Mouse (Mus musculus) kidney, postnatal 0 days (tissue): ENCODE measurements around the gene Cmtm6. TPM values are rescaled to one million over a fixed set of nuclear protein-coding genes. Genes with fewer than 3 reads are reported as not detected.

Experiments used
- ATAC-seq: fragments of 200-750 bp; cut with Nextera tagmentation; replicated peaks from 2 replicates; pipeline ENCODE4 v1.8.0; 2017; ENCODE audit warnings: low read depth, moderate number of reproducible peaks, moderate TSS enrichment, moderate library complexity; ENCODE audit not compliant: low FRiP score
- DNase-seq: peaks from one replicate; pipeline ENCODE4 v3.0.0-alpha.2; 2016; ENCODE audit warnings: low spot score
- H3K27ac ChIP-seq: fragments of 300-500 bp; sonication (generic); 2 replicates; pipeline ENCODE4 v1.5.1; 2014; ENCODE audit warnings: mild to moderate bottlenecking
- H3K27me3 ChIP-seq: fragments of 300-500 bp; sonication (generic); 2 replicates; pipeline ENCODE4 v1.6.1; 2014; ENCODE audit warnings: low read length, mixed read lengths; ENCODE audit not compliant: insufficient read depth
- H3K36me3 ChIP-seq: fragments of 300-500 bp; sonication (generic); 2 replicates; pipeline ENCODE4 v1.6.1; 2014; ENCODE audit warnings: low read length, mixed read lengths; ENCODE audit not compliant: insufficient read depth
- H3K4me1 ChIP-seq: fragments of 300-500 bp; sonication (generic); replicated peaks from 2 replicates; pipeline ENCODE4 v1.6.1; 2014; ENCODE audit warnings: antibody characterized with exemption, low read length, mixed read lengths; ENCODE audit not compliant: insufficient read depth
- H3K4me2 ChIP-seq: fragments of 300-500 bp; sonication (generic); 2 replicates; pipeline ENCODE4 v1.6.1; 2014; ENCODE audit warnings: mild to moderate bottlenecking, low read length, moderate library complexity, mixed read lengths
- H3K4me3 ChIP-seq: fragments of 300-500 bp; sonication (generic); replicated peaks from 2 replicates; pipeline ENCODE4 v1.5.1; 2014; ENCODE audit warnings: low read depth, low read length
- H3K9ac ChIP-seq: fragments of 300-500 bp; sonication (generic); 2 replicates; pipeline ENCODE4 v1.6.1; 2014; ENCODE audit warnings: low read depth, low read length
- H3K9me3 ChIP-seq: fragments of 300-500 bp; sonication (generic); replicated peaks from 2 replicates; pipeline ENCODE4 v1.6.1; 2016; ENCODE audit warnings: low read length, inconsistent platforms, mixed read lengths
- CTCF ChIP-seq: IDR thresholded peaks from 2 replicates; pipeline ENCODE4 v1.5.1; 2016; ENCODE audit warnings: antibody characterized with exemption, low read depth, mild to moderate bottlenecking, moderate library complexity
- WGBS: fragments of 180-500 bp; shearing (Covaris S2); extraction: QIAGEN DNeasy Blood & Tissue Kit; methylation state at CpG from one replicate; pipeline ENCODE4 v1.1.7; 2014; 5-methylcytosine and 5-hydroxymethylcytosine counted together
- polyA plus RNA-seq: library from polyadenylated mRNA; unstranded; fragments of >200 nt; fragmentation: Nextera tagmentation; extraction: Ambion mirVana; gene quantifications from 2 replicates; pipeline ENCODE4 v1.2.1, GENCODE M21; 2015

The Cmtm6 gene
- polyA plus RNA-seq, 1 experiment from 2014 or later: 64.5 TPM

DNA sequence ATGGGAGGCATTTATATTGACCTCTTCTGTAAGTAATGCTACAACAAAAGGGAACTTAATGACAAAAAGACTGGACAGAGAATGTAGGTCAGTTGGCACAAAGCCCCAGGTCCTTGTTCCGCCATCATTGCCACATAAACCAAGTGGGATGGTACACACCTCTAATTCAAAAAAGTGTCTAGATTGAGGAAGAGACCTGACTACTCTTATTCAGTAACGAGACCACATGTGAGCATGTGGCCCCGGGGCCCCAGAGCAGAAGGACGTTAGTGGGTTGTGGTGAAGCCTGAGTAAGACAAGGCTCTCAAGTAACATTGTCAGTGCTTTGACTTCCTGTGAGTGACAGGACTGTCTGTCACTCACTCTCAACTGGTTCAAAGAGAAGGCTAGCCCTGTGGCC lies 39.3 kb downstream of the Cmtm6 start:
- WGBS: 91% methylated on average over 4 of the region's 4 CpGs
- no peak overlapping the region for H3K9ac ChIP-seq
- no peak overlapping the region for H3K27ac ChIP-seq
- DNase-seq (no peak), ATAC-seq (no peak)
- no peak overlapping the region for H3K4me3 ChIP-seq
- H3K27me3 ChIP-seq: no peaks in the 10 kb centered on the region
- H3K4me2 ChIP-seq: no peak overlapping the region
- peaks cover 13% of the 10 kb centered on the region for H3K4me1 ChIP-seq
- no peaks in the 10 kb centered on the region for H3K9me3 ChIP-seq
- TF ChIP-seq CTCF: no peak
- H3K36me3 ChIP-seq: 0 out of 2 replicates have a peak, but pooled peaks cover 6% of the 10 kb centered on the region

DNA sequence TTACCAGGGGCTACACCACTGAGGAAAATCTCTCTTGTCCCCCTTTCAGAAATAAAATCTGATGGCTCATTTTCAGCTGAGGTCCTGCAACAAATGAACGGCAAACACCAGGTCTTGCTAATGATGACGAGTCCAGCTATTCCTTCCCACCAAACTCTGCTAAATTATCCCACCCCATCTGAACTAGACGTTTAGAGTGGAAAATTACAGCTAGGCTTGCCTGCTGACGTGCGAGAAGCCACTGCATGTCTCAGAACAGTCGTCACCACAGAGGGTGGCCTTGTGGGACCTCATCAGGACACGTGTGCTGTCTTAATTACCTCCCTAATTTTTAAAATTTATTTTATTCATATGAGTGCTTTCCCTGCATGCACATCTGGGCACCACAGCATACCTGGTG lies 40.6 kb downstream of the Cmtm6 start:
- H3K27ac ChIP-seq: no peak overlapping the region
- no peaks in the 10 kb centered on the region for H3K27me3 ChIP-seq
- H3K9ac ChIP-seq: no peak overlapping the region
- WGBS: 71% methylated on average over 7 of the region's 7 CpGs
- TF ChIP-seq CTCF: no peak
- no peaks in the 10 kb centered on the region for H3K9me3 ChIP-seq
- H3K4me2 ChIP-seq: no peak overlapping the region
- H3K4me3 ChIP-seq: no peak overlapping the region
- no peak for ATAC-seq
- peak; percentile 50 for DNase-seq
- peaks cover 13% of the 10 kb centered on the region for H3K4me1 ChIP-seq
- H3K36me3 ChIP-seq: 0 out of 2 replicates have a peak, but pooled peaks cover 6% of the 10 kb centered on the region

GRCm38 (mm10) chr9:114774629-114775028 lies 43.7 kb downstream of the Cmtm6 start:
- Histone ChIP-seq H3K9ac (no peak overlapping the region), H3K27ac (peak overlapping the region; percentile 60; the same call in 1 of the 2 replicates), H3K27me3 (no peaks in the 10 kb centered on the region), H3K36me3 (0 out of 2 replicates have a peak, but pooled peaks cover 6% of the 10 kb centered on the region), H3K4me3 (no peak overlapping the region), H3K9me3 (no peaks in the 10 kb centered on the region), H3K4me2 (no peak overlapping the region), H3K4me1 (peaks cover 6% of the 10 kb centered on the region; the same call in 1 of the 2 replicates)
- 38% methylated on average over 6 of the region's 6 CpGs for WGBS
- peak; percentile 44 for DNase-seq
- no peak for TF ChIP-seq CTCF
- no peak for ATAC-seq

DNA sequence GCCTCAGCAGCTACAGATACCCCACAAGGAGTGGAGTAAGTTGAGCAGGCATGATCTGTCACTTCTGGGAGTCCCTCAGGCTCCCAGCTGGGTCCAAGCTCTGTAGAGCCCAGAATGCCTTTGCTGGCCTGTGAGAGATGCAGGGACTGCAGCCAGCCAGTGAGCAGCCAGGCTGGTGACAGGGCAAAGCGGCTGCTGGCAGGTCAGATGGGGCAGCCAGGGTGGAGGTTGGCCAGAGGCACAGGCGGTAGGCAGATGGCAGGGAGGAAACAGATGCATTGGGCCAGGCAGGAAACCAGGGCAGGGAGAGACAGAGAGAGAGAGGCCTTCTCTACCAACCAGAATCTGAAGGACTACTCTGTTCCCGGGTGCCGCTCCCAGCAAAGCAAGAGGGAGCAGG lies 44.4 kb downstream of the Cmtm6 start:
- 52% methylated on average over 4 of the region's 4 CpGs for WGBS
- Histone ChIP-seq H3K27ac (peak overlapping the region; percentile 60), H3K4me1 (peaks cover 6% of the 10 kb centered on the region; the same call in 1 of the 2 replicates), H3K9ac (0 out of 2 replicates have a peak overlapping the region, but pooled peaks have one; percentile 27), H3K4me2 (no peak overlapping the region), H3K4me3 (no peak overlapping the region), H3K36me3 (0 out of 2 replicates have a peak, but pooled peaks cover 6% of the 10 kb centered on the region), H3K9me3 (no peaks in the 10 kb centered on the region), H3K27me3 (no peaks in the 10 kb centered on the region)
- no peak for DNase-seq
- no peak for TF ChIP-seq CTCF
- no peak for ATAC-seq

DNA sequence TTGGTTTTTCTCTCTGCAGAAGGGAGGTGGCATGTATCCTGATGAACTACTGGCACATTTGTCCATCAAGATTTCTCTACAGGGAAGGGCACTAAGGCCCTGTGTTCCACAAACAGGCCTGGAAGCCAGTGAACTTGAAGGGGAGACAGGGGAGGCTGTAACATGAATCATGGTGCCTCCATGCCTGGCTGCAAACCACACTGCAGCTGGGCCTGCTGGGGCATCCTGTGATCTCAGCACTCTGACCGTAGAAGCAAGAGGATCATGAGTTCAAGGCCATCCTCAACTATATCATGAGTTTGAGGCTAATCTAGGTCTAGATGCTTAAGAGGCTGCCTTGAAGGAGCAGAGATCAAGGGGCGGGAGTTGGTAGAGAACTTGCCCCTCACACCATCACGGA lies 45.4 kb downstream of the Cmtm6 start:
- Histone ChIP-seq H3K9ac (no peak overlapping the region), H3K9me3 (no peaks in the 10 kb centered on the region), H3K4me1 (peaks cover 6% of the 10 kb centered on the region; the same call in 1 of the 2 replicates), H3K27ac (no peak overlapping the region; the same call in 1 of the 2 replicates), H3K36me3 (0 out of 2 replicates have a peak, but pooled peaks cover 6% of the 10 kb centered on the region), H3K4me3 (no peak overlapping the region), H3K27me3 (no peaks in the 10 kb centered on the region), H3K4me2 (no peak overlapping the region)
- ATAC-seq: no peak
- TF ChIP-seq CTCF: no peak
- 76% methylated on average over 3 of the region's 3 CpGs for WGBS
- DNase-seq: no peak

- no peak for DNase-seq
- Histone ChIP-seq H3K27me3 (no peaks in the 10 kb centered on the region), H3K9ac (no peak overlapping the region), H3K36me3 (0 out of 2 replicates have a peak, but pooled peaks cover 4% of the 10 kb centered on the region), H3K4me3 (no peak overlapping the region), H3K4me2 (no peak overlapping the region), H3K27ac (no peak overlapping the region; the same call in 1 of the 2 replicates), H3K9me3 (no peaks in the 10 kb centered on the region), H3K4me1 (peaks cover 6% of the 10 kb centered on the region; the same call in 1 of the 2 replicates)
- TF ChIP-seq CTCF: no peak
- WGBS: 59% methylated on average over 6 of the region's 6 CpGs
- ATAC-seq: no peak
Measured at GRCm38 (mm10) chr9:114777178-114778046, 46.5 kb downstream of the Cmtm6 start.
